Mouse (Mus musculus) kidney, postnatal 4 days (tissue): ENCODE results near the gene Chuk.

Experiments
- DNase-seq, 2 experiments: peaks; one replicate each; pipeline ENCODE4 v3.0.0; 2021; ENCODE audit warnings: mixed read lengths in 2 of 2

Chuk gene

GRCm38 (mm10) chr19:44030024-44030423 is 77.3 kb downstream of the Chuk start:
- DNase-seq: no peak

DNA sequence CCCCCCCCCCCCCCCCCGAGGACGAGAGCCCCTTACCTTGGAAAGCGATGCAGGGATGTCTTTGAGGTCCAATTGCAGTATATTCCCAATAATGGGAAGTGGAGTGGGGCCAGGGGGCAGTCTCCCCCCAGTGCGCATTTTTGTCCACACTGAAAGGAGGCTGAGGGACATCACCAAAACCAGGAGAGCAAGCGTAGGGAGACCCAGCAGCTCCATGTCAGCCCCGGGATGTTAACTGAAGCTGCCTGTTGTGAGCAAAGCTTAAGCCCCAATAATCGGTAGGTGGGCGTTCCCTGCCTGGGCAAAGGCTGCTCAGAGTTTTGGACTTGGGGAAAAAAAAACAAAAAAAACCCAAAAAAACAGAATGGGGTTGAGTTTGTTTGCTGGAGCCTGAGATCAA is 78.3 kb downstream of the Chuk start, which contains the start of gene Cyp2c23:
Gene Cyp2c23, minus strand, starts transcription at position 237 of the 400 bp plus-strand sequence.
- DNase-seq: no peak

DNA sequence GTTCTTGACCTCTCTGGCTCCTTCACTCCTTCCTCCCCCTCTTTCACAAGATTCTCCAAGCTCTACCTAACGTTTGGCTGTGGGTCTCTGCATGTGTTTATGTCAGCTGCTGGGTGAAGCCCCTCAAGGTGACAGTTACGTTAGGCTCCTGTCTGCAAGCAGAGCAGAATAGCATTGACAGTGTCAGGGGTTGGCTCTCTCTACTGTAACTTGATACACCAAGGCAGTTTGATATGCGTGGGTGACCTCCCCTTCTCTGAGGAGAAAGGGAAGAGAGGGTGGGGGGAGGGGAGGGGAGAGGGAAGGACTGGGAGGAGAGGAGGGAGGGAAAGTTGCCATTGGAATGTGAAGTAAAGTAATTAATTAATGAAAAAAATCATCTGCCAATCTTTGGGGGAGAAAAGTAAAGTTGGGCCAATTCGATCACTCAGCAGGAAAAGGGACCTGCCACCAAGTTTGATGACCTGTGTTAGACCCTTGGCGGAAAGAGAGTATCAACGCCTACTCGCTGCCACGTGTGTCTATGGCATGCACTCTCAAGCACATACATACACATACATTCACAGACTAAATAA is 80.2 kb downstream of the Chuk start:
- DNase-seq: peak; percentile 9 to 30

GRCm38 (mm10) chr19:44024921-44025585 is 82.2 kb downstream of the Chuk start:
- DNase-seq: no peak
